Mouse (Mus musculus): Measurements from ENCODE around the gene Gm10717.
"Not testable (repeated sequence)": the region's sequence is repeated elsewhere in the genome, so short reads cannot be mapped to it uniquely, and the experiment has no call there.

- not testable (repeated sequence) for TF ChIP-seq CTCF, POLR2A (IDR thresholded peaks at IDR 0.05; ENCODE audit: insufficient read depth, low read depth, low read length)
Measured at GRCm38 (mm10) chr9:3019835-3020727, 5.1 kb upstream of the Gm10717 start.
